Comparison of ENCODE assay signal across 8 mouse cellular contexts in the genomic region with DNA sequence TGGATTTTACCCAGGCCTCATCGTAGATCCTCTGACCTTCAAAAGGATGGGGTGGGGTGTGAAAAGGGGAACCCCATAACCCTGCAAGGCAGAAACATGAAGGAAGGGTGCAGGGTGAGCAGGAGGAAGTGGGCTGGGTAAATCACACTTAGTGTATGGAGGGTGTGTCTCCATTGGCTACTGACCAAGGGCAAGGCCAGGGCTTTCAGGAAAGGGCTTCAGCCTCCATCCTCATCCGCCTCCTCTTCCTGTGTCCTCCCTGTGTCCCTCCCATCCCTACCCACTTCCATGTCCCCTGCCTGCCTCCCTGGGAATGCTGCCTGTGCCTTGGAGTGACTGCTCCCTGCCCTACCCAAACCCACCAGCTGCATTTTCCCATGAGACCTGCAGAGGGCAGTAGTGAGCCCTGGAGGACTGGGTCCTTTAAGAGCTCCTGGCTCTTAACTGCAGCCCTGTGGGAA. TPM values are rescaled to one million over a fixed set of nuclear protein-coding genes. Genes with fewer than 3 reads are reported as not detected.
A peak's percentile ranks its signal among the peaks of the same experiment; 100 is the strongest.
DNase-seq lines count a peak whose midpoint lies in the region; ATAC-seq and TF ChIP-seq lines count a peak whose summit lies in the region.

No protein-coding gene starts in this region.

- 0 out of 2 replicates have a peak, but pooled peaks have one; percentile 31 for ATAC-seq in forebrain, embryonic 11.5 days (replicated peaks; ENCODE audit: low FRiP score)
- peak; percentile 65 to 70 for ATAC-seq in hematopoietic stem cell, adult 5-6 weeks (replicated peaks in 1 of 2; ENCODE audit: insufficient read depth in 1 of 2, low FRiP score in 2 of 2, low TSS enrichment in 1 of 2, low read depth in 1 of 2, poor library complexity in 2 of 2, severe bottlenecking in 2 of 2)
- ATAC-seq in megakaryocyte, adult 5-6 weeks (ENCODE audit: poor library complexity, severe bottlenecking), result peak; percentile 96
- ATAC-seq in erythroblast, adult 5-6 weeks (replicated peaks; ENCODE audit: low FRiP score, poor library complexity, severe bottlenecking), result no peak

- peaks cover 7% of the 10 kb centered on the region; the same call in 1 of the 2 replicates for H3K4me1 ChIP-seq in bone marrow macrophage, adult 2 months (ENCODE audit: control insufficient read depth, insufficient read depth, low read length)
- no peaks in the 10 kb centered on the region for H3K4me1 ChIP-seq in forebrain, embryonic 11.5 days (replicated peaks; ENCODE audit: control insufficient read depth, insufficient read depth, low read length)

- no peak overlapping the region for H3K4me3 ChIP-seq in bone marrow macrophage, adult 2 months (ENCODE audit: insufficient read depth, low read length)
- H3K4me3 ChIP-seq in forebrain, embryonic 11.5 days (ENCODE audit: low read depth, low read length), result no peak overlapping the region

- no peak overlapping the region for H3K9ac ChIP-seq in forebrain, embryonic 11.5 days (ENCODE audit: low read length)

- H3K36me3 ChIP-seq in forebrain, embryonic 11.5 days (ENCODE audit: control insufficient read depth, insufficient read depth, low read length), result peaks cover 42% of the 10 kb centered on the region

- no peaks in the 10 kb centered on the region for H3K27me3 ChIP-seq in forebrain, embryonic 11.5 days (ENCODE audit: control insufficient read depth, insufficient read depth, low read length)

- H3K27ac ChIP-seq in bone marrow macrophage, adult 2 months (ENCODE audit: insufficient read depth, low read depth, low read length), result peak overlapping the region; percentile 14; the same call in 1 of the 2 replicates
- H3K27ac ChIP-seq in forebrain, embryonic 11.5 days (ENCODE audit: low read depth, low read length), result no peak overlapping the region

- TF ChIP-seq POLR2A in bone marrow macrophage, adult 2 months (IDR thresholded peaks at IDR 0.05; ENCODE audit: borderline replicate concordance, low read depth, low read length), result no peak

- TF ChIP-seq CTCF in bone marrow macrophage, adult 2 months (IDR thresholded peaks at IDR 0.05; ENCODE audit: low read depth, low read length), result peak; percentile 98

- no peaks in the 10 kb centered on the region for H3K9me3 ChIP-seq in forebrain, embryonic 11.5 days (ENCODE audit: control insufficient read depth, low read length)

- H3K4me2 ChIP-seq in forebrain, embryonic 11.5 days (ENCODE audit: low read depth, low read length, severe bottlenecking), result no peak overlapping the region

- WGBS in forebrain, embryonic 11.5 days, result 79% methylated on average over 2 of the region's 2 CpGs

- peak; percentile 84 for DNase-seq in MN1 (ENCODE audit: low spot score)
- DNase-seq in forebrain, embryonic 11.5 days (ENCODE audit: low spot score), result peak; percentile 77
- peak; percentile 68 to 70 for DNase-seq in layer of hippocampus, postnatal 14 days (ENCODE audit: low spot score in 2 of 2)
- DNase-seq in right cerebral cortex, postnatal 10 days (ENCODE audit: low spot score in 2 of 2), result peak; percentile 70 to 74

RNA-seq across cellular contexts. Expression of gene Ppif, which starts 47.8 kb away (rescaled TPM):
- polyA plus RNA-seq in bone marrow macrophage, adult 2 months (2012; ENCODE audit: insufficient read depth, insufficient read length, missing spikeins), result 6.0 and 9.4 TPM in 2 replicates
- polyA plus RNA-seq in forebrain, embryonic 11.5 days (2014; fragmentation: Nextera tagmentation; extraction: Ambion mirVana), result 34.8 and 38.4 TPM in 2 replicates
- 29.5 and 40.3 TPM in 2 replicates for total RNA-seq in hematopoietic stem cell, adult 5-6 weeks (2017)
- 10 to 100 TPM; 27.6 to 27.7 TPM for total RNA-seq in layer of hippocampus, postnatal 14 days (2021)
- 27.5 and 30.6 TPM in 2 replicates for total RNA-seq in megakaryocyte, adult 5-6 weeks (2015)
- total RNA-seq in megakaryocyte, adult 5-6 weeks (2017), result 6.1 and 9.3 TPM in 2 replicates
- 11.7 and 16.5 TPM in 2 replicates for total RNA-seq in erythroblast, adult 5-6 weeks (2015; ENCODE audit: low replicate concordance)
- 2.6 and 4.7 TPM in 2 replicates for total RNA-seq in erythroblast, adult 5-6 weeks (2017; ENCODE audit: low replicate concordance)
